Mouse (Mus musculus): ENCODE measurements at regions not wholly inside any gene's neighbourhood (a gene's known extent, or its start where the extent isn't known, plus 50 kb on each side); places are given as distances from the start of the nearest gene placed in this dataset.

DNA sequence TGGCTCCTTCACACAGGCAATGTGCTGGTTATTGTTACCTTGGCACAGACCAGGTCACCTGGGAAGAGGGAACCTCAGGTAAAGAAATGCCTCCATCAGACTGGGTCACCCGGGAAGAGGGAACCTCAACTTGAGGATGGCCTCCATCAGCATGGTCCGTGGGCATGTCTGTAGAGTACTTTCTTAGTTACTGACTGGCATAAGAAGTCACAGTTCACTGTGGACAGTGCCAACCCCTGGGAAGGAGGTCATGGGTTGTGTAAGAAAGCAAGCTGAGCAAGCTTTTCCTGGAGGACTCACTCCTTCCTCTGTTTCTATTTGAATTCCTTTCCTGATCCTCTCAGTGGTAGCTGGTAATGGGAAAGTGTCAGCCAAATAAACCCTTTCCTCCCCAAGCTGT, 70.0 kb downstream of the Zbtb18 start:
- no peak for TF ChIP-seq CTCF (IDR thresholded peaks at IDR 0.05; ENCODE audit: control insufficient read depth, insufficient read depth, insufficient replicate concordance, low read depth, low read length)
- no peak for TF ChIP-seq POLR2A (IDR thresholded peaks at IDR 0.05; ENCODE audit: control insufficient read depth, low read depth, low read length)

All from testis, adult 2 months (tissue).